Mouse (Mus musculus) G1E-ER4 (cell line): Measurements from ENCODE around the gene Tmem9b. TPM values are rescaled to one million over a fixed set of nuclear protein-coding genes. Genes with fewer than 3 reads are reported as not detected.

Experiments
- GATA1 ChIP-seq: IDR thresholded peaks from one replicate; pipeline ENCODE4 v1.8.0; 2012; ENCODE audit warnings: low read length, inconsistent platforms
- polyA plus RNA-seq: library from polyadenylated mRNA; stranded (reverse); fragments of >175 nt; gene quantifications from 2 replicates; pipeline ENCODE4 v1.2.3, GENCODE M21; 2012

Gene Tmem9b
- polyA plus RNA-seq = 7.1 and 14.3 TPM in 2 replicates

GRCm38 (mm10) chr7:109752008-109752925 is at the start of gene Tmem9b:
Gene Tmem9b (minus strand): TSS chr7:109752875.
- TF ChIP-seq GATA1 = no peak

GRCm38 (mm10) chr7:109800626-109801025 is 48.0 kb upstream of the Tmem9b start:
- no peak for TF ChIP-seq GATA1

GRCm38 (mm10) chr7:109799168-109799567 is 46.5 kb upstream of the Tmem9b start:
- no peak for TF ChIP-seq GATA1

GRCm38 (mm10) chr7:109795564-109795963 is 42.9 kb upstream of the Tmem9b start:
- no peak for TF ChIP-seq GATA1

GRCm38 (mm10) chr7:109794556-109794955 is 41.9 kb upstream of the Tmem9b start:
- no peak for TF ChIP-seq GATA1

GRCm38 (mm10) chr7:109792759-109793158 is 40.1 kb upstream of the Tmem9b start:
- no peak for TF ChIP-seq GATA1

- TF ChIP-seq GATA1 = no peak
These were observed 38.1 kb upstream of the Tmem9b start for GRCm38 (mm10) chr7:109790818-109791217.

GRCm38 (mm10) chr7:109787860-109788259 is 35.2 kb upstream of the Tmem9b start:
- TF ChIP-seq GATA1 = peak; percentile 48

- no peak for TF ChIP-seq GATA1
These were observed 30.6 kb upstream of the Tmem9b start for GRCm38 (mm10) chr7:109783281-109783680.

GRCm38 (mm10) chr7:109781470-109782203 is 29.0 kb upstream of the Tmem9b start, which contains the start of gene Nrip3:
Gene Nrip3 (minus strand): TSS chr7:109782025.
- TF ChIP-seq GATA1 = no peak

GRCm38 (mm10) chr7:109781087-109781469 is 28.4 kb upstream of the Tmem9b start:
- no peak for TF ChIP-seq GATA1

GRCm38 (mm10) chr7:109772251-109772650 is 19.6 kb upstream of the Tmem9b start:
- no peak for TF ChIP-seq GATA1

- TF ChIP-seq GATA1 = peak; percentile 35
These were observed 16.2 kb upstream of the Tmem9b start for GRCm38 (mm10) chr7:109768699-109769383.

GRCm38 (mm10) chr7:109767575-109768350 is 15.1 kb upstream of the Tmem9b start:
- TF ChIP-seq GATA1 = no peak

- no peak for TF ChIP-seq GATA1
These were observed 11.3 kb upstream of the Tmem9b start for GRCm38 (mm10) chr7:109764009-109764408.
